Mouse (Mus musculus): ENCODE data around the gene Gm11938.
"Not testable (repeated sequence)": the region's sequence is repeated elsewhere in the genome, so short reads cannot be mapped to it uniquely, and the experiment has no call there.

The Gm11938 gene

GRCm38 (mm10) chr11:99603208-99603607, at the start of gene Gm11938:
Gene Gm11938 (minus strand): TSS chr11:99603308.
- not testable (repeated sequence) for DNase-seq (ENCODE audit: low spot score in 2 of 2)

GRCm38 (mm10) chr11:99650136-99650535, 47.0 kb upstream of the Gm11938 start, which contains the start of gene Gm11555:
Gene Gm11555 (minus strand): TSS chr11:99650236.
- DNase-seq (ENCODE audit: low spot score in 2 of 2), result no peak

- no peak for DNase-seq (ENCODE audit: low spot score in 2 of 2)
These were observed 43.3 kb upstream of the Gm11938 start for GRCm38 (mm10) chr11:99646444-99646843.

- no peak for DNase-seq (ENCODE audit: low spot score in 2 of 2)
These were observed 41.2 kb upstream of the Gm11938 start for GRCm38 (mm10) chr11:99644351-99644750.

GRCm38 (mm10) chr11:99643635-99644139, 40.6 kb upstream of the Gm11938 start, which contains the start of gene Krtap4-7:
Gene Krtap4-7 (minus strand): TSS chr11:99644089.
- not testable (repeated sequence) for DNase-seq (ENCODE audit: low spot score in 2 of 2)

GRCm38 (mm10) chr11:99640926-99641325, 37.8 kb upstream of the Gm11938 start:
- DNase-seq (ENCODE audit: low spot score in 2 of 2), result no peak

- no peak for DNase-seq (ENCODE audit: low spot score in 2 of 2)
These were observed 34.0 kb upstream of the Gm11938 start for GRCm38 (mm10) chr11:99637086-99637485.

- no peak for DNase-seq (ENCODE audit: low spot score in 2 of 2)
These were observed 31.6 kb upstream of the Gm11938 start, which contains the start of gene Krtap4-2 for GRCm38 (mm10) chr11:99634653-99635134. Gene Krtap4-2 (minus strand): TSS chr11:99635084.

- DNase-seq (ENCODE audit: low spot score in 2 of 2), result no peak
These were observed 30.2 kb upstream of the Gm11938 start for GRCm38 (mm10) chr11:99633293-99633692.

GRCm38 (mm10) chr11:99630890-99631289, 27.8 kb upstream of the Gm11938 start:
- DNase-seq (ENCODE audit: low spot score in 2 of 2), result no peak

GRCm38 (mm10) chr11:99628138-99628537, 25.0 kb upstream of the Gm11938 start, which contains the start of gene Krtap4-1:
Gene Krtap4-1 (minus strand): TSS chr11:99628238.
- DNase-seq (ENCODE audit: low spot score in 2 of 2), result no peak

GRCm38 (mm10) chr11:99620335-99620734, 17.2 kb upstream of the Gm11938 start, which contains the start of gene Gm11562:
Gene Gm11562 (minus strand): TSS chr11:99620435.
- no peak for DNase-seq (ENCODE audit: low spot score in 2 of 2)

GRCm38 (mm10) chr11:99614796-99615363, 11.8 kb upstream of the Gm11938 start, which contains the start of gene Krtap2-4:
Gene Krtap2-4 (minus strand): TSS chr11:99614846.
- DNase-seq (ENCODE audit: low spot score in 2 of 2), result no peak

- DNase-seq (ENCODE audit: low spot score in 2 of 2), result not testable (repeated sequence)
These were observed 7.0 kb upstream of the Gm11938 start, which contains the start of gene Gm11937 for GRCm38 (mm10) chr11:99610089-99610488. Gene Gm11937 (minus strand): TSS chr11:99610189.

GRCm38 (mm10) chr11:99609126-99609525, 6.0 kb upstream of the Gm11938 start:
- no peak for DNase-seq (ENCODE audit: low spot score in 2 of 2)

- DNase-seq (ENCODE audit: low spot score in 2 of 2), result not testable (repeated sequence)
These were observed 5.4 kb downstream of the Gm11938 start, which contains the start of gene Krtap9-3 for GRCm38 (mm10) chr11:99597742-99598141. Gene Krtap9-3 (minus strand): TSS chr11:99598105.

- no peak for DNase-seq (ENCODE audit: low spot score in 2 of 2)
These were observed 12.1 kb downstream of the Gm11938 start, which contains the start of gene Krtap1-3 for GRCm38 (mm10) chr11:99590981-99591380. Gene Krtap1-3 (minus strand): TSS chr11:99591339.

- no peak for DNase-seq (ENCODE audit: low spot score in 2 of 2)
These were observed 18.0 kb downstream of the Gm11938 start for GRCm38 (mm10) chr11:99585096-99585495.

GRCm38 (mm10) chr11:99583245-99583704, 19.8 kb downstream of the Gm11938 start, which contains the start of gene Krtap1-4:
Gene Krtap1-4 (minus strand): TSS chr11:99583654.
- no peak for DNase-seq (ENCODE audit: low spot score in 2 of 2)

- DNase-seq (ENCODE audit: low spot score in 2 of 2), result no peak
These were observed 21.5 kb downstream of the Gm11938 start for GRCm38 (mm10) chr11:99581564-99581963.

- no peak for DNase-seq (ENCODE audit: low spot score in 2 of 2)
These were observed 22.1 kb downstream of the Gm11938 start for GRCm38 (mm10) chr11:99581051-99581450.

GRCm38 (mm10) chr11:99580636-99581035, 22.5 kb downstream of the Gm11938 start, which contains the start of gene Krtap1-5:
Gene Krtap1-5 (minus strand): TSS chr11:99581016.
- no peak for DNase-seq (ENCODE audit: low spot score in 2 of 2)
